Mouse (Mus musculus) hindbrain, embryonic 16.5 days (tissue): Measurements from ENCODE around the gene Nfix. TPM values are rescaled to one million over a fixed set of nuclear protein-coding genes. Genes with fewer than 3 reads are reported as not detected.
"Not testable (repeated sequence)": the region's sequence is repeated elsewhere in the genome, so short reads cannot be mapped to it uniquely, and the experiment has no call there.

Source experiments
- ATAC-seq: fragments of 200-750 bp; cut with Nextera tagmentation; 2 replicates; pipeline ENCODE4 v1.8.0; 2017; ENCODE audit warnings: moderate TSS enrichment, moderate library complexity
- H3K27ac ChIP-seq: fragments of 300-500 bp; sonication (generic); 2 replicates; pipeline ENCODE4 v1.5.1; 2014; ENCODE audit warnings: low read depth, mild to moderate bottlenecking, control low read depth, low read length, moderate library complexity
- H3K27me3 ChIP-seq: fragments of 300-500 bp; sonication (generic); replicated peaks from 2 replicates; pipeline ENCODE4 v1.6.1; 2014; ENCODE audit warnings: low read length; ENCODE audit not compliant: control insufficient read depth, insufficient read depth
- H3K36me3 ChIP-seq: fragments of 300-500 bp; sonication (generic); 2 replicates; pipeline ENCODE4 v1.6.1; 2014; ENCODE audit warnings: mild to moderate bottlenecking, low read length, moderate library complexity, mixed read lengths; ENCODE audit not compliant: control insufficient read depth, insufficient read depth
- H3K4me1 ChIP-seq: fragments of 300-500 bp; sonication (generic); 2 replicates; pipeline ENCODE4 v1.6.1; 2014; ENCODE audit warnings: low read depth, low read length; ENCODE audit not compliant: control insufficient read depth, insufficient read depth
- H3K4me2 ChIP-seq: fragments of 300-500 bp; sonication (generic); 2 replicates; pipeline ENCODE4 v1.6.1; 2014; ENCODE audit warnings: mild to moderate bottlenecking, low read length, control low read depth, moderate library complexity
- H3K4me3 ChIP-seq: fragments of 300-500 bp; sonication (generic); 2 replicates; pipeline ENCODE4 v1.5.1; 2014; ENCODE audit warnings: mild to moderate bottlenecking, low read length, control low read depth, moderate library complexity
- H3K9ac ChIP-seq: fragments of 300-500 bp; sonication (generic); 2 replicates; pipeline ENCODE4 v1.6.1; 2014; ENCODE audit warnings: low read depth, mild to moderate bottlenecking, control low read depth, low read length, moderate library complexity
- H3K9me3 ChIP-seq: fragments of 300-500 bp; sonication (generic); 2 replicates; pipeline ENCODE4 v1.6.1; 2014; ENCODE audit warnings: mild to moderate bottlenecking, low read length, moderate library complexity; ENCODE audit not compliant: control insufficient read depth
- WGBS: fragments of 180-500 bp; shearing (Covaris S2); extraction: QIAGEN DNeasy Blood & Tissue Kit; methylation state at CpG from one replicate; pipeline ENCODE4 v1.1.7; 2014; 5-methylcytosine and 5-hydroxymethylcytosine counted together
- polyA plus RNA-seq: library from polyadenylated mRNA; unstranded; fragments of >200 nt; fragmentation: Nextera tagmentation; extraction: Ambion mirVana; gene quantifications from 2 replicates; pipeline ENCODE4 v1.2.1, GENCODE M21; 2015

Gene Nfix
- polyA plus RNA-seq, 1 experiment from 2014 or later = 109 TPM

DNA sequence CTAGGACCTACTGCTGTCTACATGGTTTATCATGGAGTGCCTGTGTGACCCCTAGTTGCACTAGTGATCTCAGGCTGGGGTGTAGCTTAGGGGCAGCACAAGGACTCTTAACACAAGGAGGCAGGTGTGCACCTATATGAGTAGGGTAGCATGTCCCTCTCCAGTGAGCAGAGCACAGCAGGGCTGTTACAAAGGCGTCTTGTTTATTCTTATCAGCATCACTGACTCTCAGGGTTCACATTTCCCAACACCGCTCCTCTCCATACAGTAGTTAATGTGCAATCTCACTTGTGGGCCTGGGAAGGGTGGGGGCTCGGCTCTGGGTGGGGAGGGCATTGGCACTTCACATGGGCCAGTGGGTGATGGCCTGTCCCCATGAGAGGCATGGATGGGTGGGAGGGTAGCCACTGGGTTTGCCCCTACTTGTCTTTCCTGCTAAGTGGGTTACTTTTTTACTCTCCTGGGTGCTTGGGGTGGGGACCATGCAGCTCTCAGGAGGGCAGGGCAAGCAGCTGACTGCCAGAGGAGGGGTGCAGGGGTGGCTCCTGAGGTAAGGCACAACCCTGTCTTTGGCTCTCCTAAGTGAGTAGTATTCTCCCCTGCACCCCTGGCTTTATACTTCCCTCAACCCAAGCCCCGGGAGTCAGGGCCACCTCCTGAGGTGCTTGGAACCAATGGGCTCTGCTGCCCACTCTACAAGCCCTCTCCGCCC, 129.7 kb downstream of the Nfix start:
- H3K36me3 ChIP-seq = peaks cover 13% of the 10 kb centered on the region
- H3K9me3 ChIP-seq, H3K4me1 ChIP-seq, H3K9ac ChIP-seq, H3K4me3 ChIP-seq, H3K27ac ChIP-seq, ATAC-seq, H3K4me2 ChIP-seq, H3K27me3 ChIP-seq: not testable (repeated sequence)
- WGBS = 91% methylated on average over 4 of the region's 5 CpGs

DNA sequence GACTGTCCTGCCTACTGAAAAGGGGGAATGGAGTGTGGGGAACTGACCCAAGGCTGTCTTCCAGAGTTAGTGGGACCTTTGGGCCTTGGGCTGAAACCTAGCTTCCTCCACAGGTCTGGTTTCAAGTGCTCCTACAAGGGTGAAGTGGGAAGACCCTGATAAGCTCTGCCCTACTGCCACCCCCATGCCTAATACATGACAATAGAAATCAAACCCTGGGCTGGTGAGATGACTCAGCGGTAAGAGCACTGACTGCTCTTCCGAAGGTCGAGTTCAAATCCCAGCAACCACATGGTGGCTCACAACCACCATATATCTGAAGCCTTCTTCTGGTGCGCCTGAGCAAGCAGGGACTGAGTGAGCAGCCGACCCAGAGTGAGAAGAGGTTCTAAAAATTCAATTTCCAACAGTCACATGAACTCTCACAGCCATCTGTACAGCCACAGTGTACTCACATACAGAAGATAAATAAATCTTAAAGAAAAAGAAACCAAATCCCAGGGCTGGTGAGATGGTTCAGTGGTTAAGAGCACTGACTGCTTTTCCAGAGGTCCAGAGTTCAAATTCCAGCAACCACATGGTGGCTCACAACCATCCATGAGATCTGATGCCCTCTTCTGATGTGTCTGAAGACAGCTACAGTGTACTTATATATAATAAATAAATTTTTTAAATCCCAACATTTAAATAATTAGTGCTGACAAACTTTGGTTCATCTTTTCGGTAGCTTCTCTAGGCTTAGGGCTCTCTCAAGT, 131.2 kb downstream of the Nfix start:
- Histone ChIP-seq H3K4me3 (no peak overlapping the region), H3K9ac (no peak overlapping the region), H3K36me3 (peaks cover 4% of the 10 kb centered on the region; the same call in 1 of the 2 replicates), H3K9me3 (no peaks in the 10 kb centered on the region), H3K4me2 (no peak overlapping the region), H3K4me1 (peaks cover 11% of the 10 kb centered on the region), H3K27me3 (no peaks in the 10 kb centered on the region), H3K27ac (no peak overlapping the region)
- 85% methylated on average over 6 of the region's 6 CpGs for WGBS
- no peak for ATAC-seq

DNA sequence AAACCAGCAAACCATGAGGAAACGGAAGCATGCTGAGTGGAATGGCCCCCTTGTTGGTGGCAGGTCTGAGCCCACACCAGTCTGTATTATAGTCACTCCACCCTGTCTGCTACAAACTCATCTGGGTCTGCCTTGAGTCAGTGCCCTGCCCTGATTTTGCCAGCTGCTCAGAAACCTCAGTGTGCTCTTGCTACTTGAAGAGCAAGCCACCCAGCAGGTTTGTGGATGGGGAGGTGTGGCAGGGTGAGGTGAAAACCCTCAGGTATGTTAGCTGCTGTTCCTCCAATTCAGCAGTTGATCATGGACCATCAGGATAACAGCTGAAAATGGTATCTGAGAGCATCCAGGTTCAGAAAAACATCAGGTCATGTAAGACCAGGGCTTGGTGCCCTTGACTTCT, 132.1 kb downstream of the Nfix start:
- Histone ChIP-seq H3K9ac (no peak overlapping the region), H3K27me3 (no peaks in the 10 kb centered on the region), H3K9me3 (no peaks in the 10 kb centered on the region), H3K27ac (no peak overlapping the region), H3K4me2 (no peak overlapping the region), H3K36me3 (peaks cover 4% of the 10 kb centered on the region; the same call in 1 of the 2 replicates), H3K4me3 (no peak overlapping the region), H3K4me1 (peaks cover 15% of the 10 kb centered on the region)
- WGBS = 63% methylated on average over 1 of the region's 1 CpGs
- no peak for ATAC-seq

DNA sequence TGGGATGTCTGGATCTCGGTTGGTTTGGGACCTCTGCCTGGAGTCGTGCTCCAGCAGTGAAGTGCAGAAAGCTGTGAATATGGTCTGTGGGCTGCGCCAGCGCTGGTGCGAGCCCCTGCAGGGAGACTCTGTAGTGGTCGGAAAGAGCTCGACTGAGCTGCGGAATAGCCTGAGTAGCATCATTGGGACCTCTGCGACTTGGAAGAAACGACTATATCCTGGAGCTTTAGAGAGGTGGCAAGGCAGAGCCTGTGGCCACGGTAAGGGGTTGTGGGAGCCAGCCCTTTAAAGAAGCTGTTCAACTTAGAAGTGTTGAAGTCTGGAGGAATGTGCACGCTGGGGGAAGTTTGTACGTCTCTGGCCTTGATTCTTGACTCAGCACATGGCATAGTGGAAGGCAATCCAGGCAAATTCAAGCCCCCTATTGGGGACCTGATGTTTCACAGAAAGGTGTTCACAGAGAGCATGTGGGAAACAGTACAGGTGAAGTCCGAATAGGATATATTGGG, 134.7 kb downstream of the Nfix start:
- peak; percentile 15 for ATAC-seq
- Histone ChIP-seq H3K27ac (peak overlapping the region; percentile 90), H3K27me3 (0 out of 2 replicates have a peak, but pooled peaks cover 2% of the 10 kb centered on the region), H3K36me3 (0 out of 2 replicates have a peak, but pooled peaks cover 4% of the 10 kb centered on the region), H3K4me1 (peaks cover 35% of the 10 kb centered on the region), H3K4me3 (peak overlapping the region; percentile 67), H3K9me3 (no peaks in the 10 kb centered on the region), H3K9ac (peak overlapping the region; percentile 74), H3K4me2 (peak overlapping the region; percentile 79)
- WGBS = 3% methylated on average over 14 of the region's 14 CpGs

DNA sequence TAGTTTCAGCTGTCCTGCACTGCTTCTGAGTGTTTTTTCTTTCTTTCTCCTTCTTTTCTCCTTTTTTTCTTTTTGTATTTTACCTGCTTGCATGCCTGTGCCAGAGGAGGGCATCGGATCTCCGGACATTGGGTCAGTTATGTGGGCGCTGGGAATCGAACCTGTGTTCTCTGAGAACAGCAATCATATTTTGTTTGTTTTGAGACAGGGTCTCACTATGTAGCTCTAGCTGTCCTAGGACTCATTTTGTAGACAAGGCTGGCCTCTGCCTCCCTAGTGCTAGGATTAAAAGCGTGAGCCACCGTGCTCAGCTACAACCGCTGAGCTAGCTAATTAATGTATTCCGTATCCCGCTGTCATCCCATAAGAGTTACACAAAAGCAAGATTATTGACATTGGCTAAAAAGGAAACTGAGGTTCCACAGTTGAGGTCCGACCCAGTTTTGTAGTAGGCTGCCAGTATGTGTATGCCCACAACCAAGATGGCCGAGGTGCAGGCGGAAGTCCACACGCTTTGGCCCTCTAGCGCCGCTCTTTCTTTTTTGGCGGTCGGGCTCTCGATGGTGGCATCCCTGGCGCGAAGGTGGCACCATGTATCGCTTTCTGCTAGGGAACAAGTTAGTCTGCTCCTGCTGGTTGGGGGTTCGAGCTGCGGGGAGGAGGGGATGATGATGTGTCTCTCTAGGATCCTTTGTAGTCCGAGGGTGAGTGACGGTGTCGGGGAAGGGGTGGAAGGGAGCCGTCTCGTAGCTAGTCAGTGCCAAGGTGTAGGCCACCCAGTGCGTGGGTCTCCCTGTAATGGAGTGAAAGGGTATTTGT, 135.4 kb downstream of the Nfix start:
- ATAC-seq = peak; percentile 67
- Histone ChIP-seq H3K27ac (peak overlapping the region; percentile 90), H3K4me1 (peaks cover 41% of the 10 kb centered on the region), H3K36me3 (0 out of 2 replicates have a peak, but pooled peaks cover 4% of the 10 kb centered on the region), H3K27me3 (0 out of 2 replicates have a peak, but pooled peaks cover 2% of the 10 kb centered on the region), H3K4me3 (peak overlapping the region; percentile 67), H3K9ac (peak overlapping the region; percentile 74), H3K4me2 (peak overlapping the region; percentile 79), H3K9me3 (no peaks in the 10 kb centered on the region)
- under 1% methylated on average over 29 of the region's 29 CpGs for whole genome bisulfite sequencing

DNA sequence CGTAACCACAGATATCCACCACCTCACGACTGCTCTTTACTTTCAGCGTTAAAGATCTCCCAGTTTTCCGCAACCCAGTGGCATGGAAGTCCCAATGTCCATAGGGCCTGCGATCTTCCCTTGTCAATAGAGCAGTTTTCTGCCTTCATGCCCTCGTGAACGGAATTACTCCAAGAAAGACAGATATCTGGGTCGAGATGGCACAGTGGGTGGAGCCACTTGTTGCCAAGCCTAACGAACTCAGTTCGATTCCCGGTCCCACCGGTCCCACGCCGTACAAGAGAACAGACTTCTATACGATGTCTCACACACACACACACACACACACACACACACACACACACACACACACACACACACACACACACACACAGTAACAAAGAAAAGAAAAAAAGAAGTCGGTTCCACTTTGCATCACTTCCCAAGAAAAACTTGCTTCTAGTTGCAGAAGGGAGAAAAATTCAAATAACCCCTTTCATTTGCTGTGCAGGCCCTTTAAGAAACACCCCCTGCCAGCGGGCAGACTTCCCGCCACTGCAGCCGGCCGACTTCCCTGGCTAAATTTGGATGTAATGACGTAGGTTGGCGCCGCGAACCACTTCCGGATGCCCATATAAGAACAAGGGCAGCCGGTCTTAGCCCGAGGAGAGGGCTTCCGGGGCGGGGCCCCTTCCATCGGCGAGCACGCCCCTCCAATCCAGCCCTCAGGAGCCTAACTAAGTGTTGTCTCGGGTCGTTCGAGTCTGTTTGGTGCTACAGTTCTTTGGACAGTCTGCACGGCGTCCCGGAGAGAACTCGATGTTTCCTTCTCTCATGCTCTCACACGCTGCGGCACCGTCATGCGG, 136.4 kb downstream of the Nfix start:
- Histone ChIP-seq H3K36me3 (0 out of 2 replicates have a peak, but pooled peaks cover 2% of the 10 kb centered on the region), H3K27me3 (0 out of 2 replicates have a peak, but pooled peaks cover 2% of the 10 kb centered on the region), H3K4me1 (peaks cover 43% of the 10 kb centered on the region), H3K27ac (peak overlapping the region; percentile 90), H3K9ac (peak overlapping the region; percentile 74), H3K4me3 (peak overlapping the region; percentile 67), H3K4me2 (peak overlapping the region; percentile 79), H3K9me3 (no peaks in the 10 kb centered on the region)
- ATAC-seq = peak; percentile 83
- WGBS = 3% methylated on average over 43 of the region's 43 CpGs

DNA sequence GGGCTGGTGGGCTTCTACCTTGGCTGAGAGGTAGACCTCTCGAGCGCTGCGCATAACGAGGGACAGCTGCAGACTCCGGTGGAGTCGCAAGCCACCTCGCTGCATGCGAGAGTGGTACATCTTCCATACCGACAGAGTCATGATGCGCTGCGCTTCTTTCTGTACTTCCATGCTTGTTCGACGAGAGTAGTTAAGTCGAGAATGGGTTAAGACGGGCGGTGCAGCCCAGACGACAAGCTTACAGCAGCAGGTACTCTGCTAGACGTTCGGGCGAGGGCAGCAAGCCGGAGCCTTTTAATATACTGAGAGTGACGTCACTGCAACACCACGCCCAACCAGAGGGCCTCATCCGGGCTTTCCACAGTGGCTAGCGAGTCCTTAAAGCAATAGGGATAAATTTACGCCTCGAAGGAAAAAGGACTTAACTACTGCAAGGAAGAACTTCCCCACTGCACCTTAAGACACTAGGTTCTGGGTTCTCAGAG, 137.5 kb downstream of the Nfix start, which contains the start of gene Ier2:
Gene Ier2, minus strand, starts transcription at position 272 of the 485 bp plus-strand sequence.
- Histone ChIP-seq H3K27ac (peak within 1 kb of the TSS; percentile 60), H3K4me2 (peak within 1 kb of the TSS; percentile 79), H3K9me3 (no peaks in the 10 kb centered on the region), H3K27me3 (0 out of 2 replicates have a peak, but pooled peaks cover 2% of the 10 kb centered on the region), H3K4me1 (peaks cover 43% of the 10 kb centered on the region), H3K9ac (peak within 1 kb of the TSS; percentile 73), H3K4me3 (peak within 1 kb of the TSS; percentile 67), H3K36me3 (no peaks in the 10 kb centered on the region)
- peak; percentile 82 for ATAC-seq
- 0% methylated on average over 27 of the region's 27 CpGs for WGBS
